ENCODE assay signal across 8 mouse cellular contexts in the genomic region with DNA sequence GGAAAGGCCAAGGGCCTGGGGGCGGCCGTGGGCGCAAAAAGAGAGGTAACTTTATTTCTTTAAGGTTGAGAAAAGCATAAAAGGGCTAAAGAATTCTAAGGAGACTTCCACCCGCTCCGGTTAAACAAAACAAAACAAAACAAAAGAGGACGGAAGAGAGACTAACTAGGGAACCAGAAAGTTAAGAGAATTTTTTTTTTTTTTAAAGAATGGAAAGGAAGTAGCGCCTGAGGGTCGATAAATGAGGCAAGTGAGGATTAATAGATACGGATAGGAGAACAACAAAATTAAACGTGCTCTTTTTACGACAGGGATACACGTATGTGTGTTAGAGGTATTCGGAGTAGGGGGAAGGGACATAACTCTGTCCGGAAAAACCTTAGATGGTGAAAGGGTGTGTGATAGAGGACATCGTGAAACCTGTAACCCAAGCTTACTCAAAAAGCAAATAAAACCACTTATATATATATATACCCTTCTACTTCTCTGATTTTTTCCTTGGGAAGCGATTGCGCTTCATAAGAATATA. TPM values are rescaled to one million over a fixed set of nuclear protein-coding genes. Genes with fewer than 3 reads are reported as not detected.
DNase-seq lines count a peak whose midpoint lies in the region; ATAC-seq lines count a peak whose summit lies in the region.

No protein-coding gene starts in this region.

- no peak for DNase-seq in limb, embryonic 10.5 days (ENCODE audit: low spot score)
- no peak for DNase-seq in left cerebral cortex, postnatal 25 days (ENCODE audit: low spot score in 2 of 2)
- DNase-seq in frontal cortex, postnatal 25 days (ENCODE audit: low spot score in 2 of 2), result no peak
- DNase-seq in right cerebral cortex, adult 18-20 months, result no peak

- H3K4me3 ChIP-seq in megakaryocyte, embryonic 14.5 days (replicated peaks), result peak overlapping the region; percentile 96
- H3K4me3 ChIP-seq in embryonic facial prominence, embryonic 13.5 days, result peak overlapping the region; percentile 83
- H3K4me3 ChIP-seq in limb, embryonic 10.5 days, result peak overlapping the region; percentile 84
- H3K4me3 ChIP-seq in neural tube, embryonic 13.5 days, result peak overlapping the region; percentile 82

- peaks cover 26% of the 10 kb centered on the region for H3K4me1 ChIP-seq in megakaryocyte, embryonic 14.5 days
- peaks cover 17% of the 10 kb centered on the region for H3K4me1 ChIP-seq in embryonic facial prominence, embryonic 13.5 days
- H3K4me1 ChIP-seq in limb, embryonic 10.5 days, result peaks cover 18% of the 10 kb centered on the region
- peaks cover 34% of the 10 kb centered on the region for H3K4me1 ChIP-seq in neural tube, embryonic 13.5 days (replicated peaks)

- H3K4me2 ChIP-seq in embryonic facial prominence, embryonic 13.5 days, result peak overlapping the region; percentile 81
- peak overlapping the region; percentile 64 for H3K4me2 ChIP-seq in neural tube, embryonic 13.5 days

- 5% methylated on average over 17 of the region's 17 CpGs for WGBS in embryonic facial prominence, embryonic 13.5 days
- WGBS in limb, embryonic 10.5 days, result 8% methylated on average over 17 of the region's 17 CpGs
- WGBS in neural tube, embryonic 13.5 days, result 8% methylated on average over 17 of the region's 17 CpGs

- no peaks in the 10 kb centered on the region for H3K9me3 ChIP-seq in megakaryocyte, embryonic 14.5 days
- no peaks in the 10 kb centered on the region for H3K9me3 ChIP-seq in embryonic facial prominence, embryonic 13.5 days
- no peaks in the 10 kb centered on the region for H3K9me3 ChIP-seq in limb, embryonic 10.5 days (replicated peaks)
- H3K9me3 ChIP-seq in neural tube, embryonic 13.5 days, result no peaks in the 10 kb centered on the region

- no peak for ATAC-seq in megakaryocyte, adult 5-6 weeks (ENCODE audit: poor library complexity, severe bottlenecking)
- ATAC-seq in embryonic facial prominence, embryonic 13.5 days (ENCODE audit: insufficient number of reproducible peaks, insufficient read depth, low FRiP score, low TSS enrichment, low read depth), result no peak
- no peak for ATAC-seq in neural tube, embryonic 13.5 days (ENCODE audit: low read depth)

- intact Hi-C loops in left cerebral cortex, postnatal 25 days (cut with DNase I), result no loop called here

- H3K9ac ChIP-seq in embryonic facial prominence, embryonic 13.5 days, result peak overlapping the region; percentile 79
- peak overlapping the region; percentile 70 for H3K9ac ChIP-seq in neural tube, embryonic 13.5 days

- H3K36me3 ChIP-seq in megakaryocyte, embryonic 14.5 days (replicated peaks; ENCODE audit: low read length), result peaks cover 44% of the 10 kb centered on the region
- H3K36me3 ChIP-seq in embryonic facial prominence, embryonic 13.5 days, result peaks cover 26% of the 10 kb centered on the region
- peaks cover 32% of the 10 kb centered on the region for H3K36me3 ChIP-seq in limb, embryonic 10.5 days
- H3K36me3 ChIP-seq in neural tube, embryonic 13.5 days, result peaks cover 25% of the 10 kb centered on the region

- H3K27me3 ChIP-seq in megakaryocyte, embryonic 14.5 days (replicated peaks), result no peaks in the 10 kb centered on the region
- no peaks in the 10 kb centered on the region for H3K27me3 ChIP-seq in embryonic facial prominence, embryonic 13.5 days
- no peaks in the 10 kb centered on the region for H3K27me3 ChIP-seq in limb, embryonic 10.5 days (ENCODE audit: low read depth, poor library complexity, severe bottlenecking)
- no peaks in the 10 kb centered on the region for H3K27me3 ChIP-seq in neural tube, embryonic 13.5 days

- H3K27ac ChIP-seq in embryonic facial prominence, embryonic 13.5 days, result peak overlapping the region; percentile 87
- H3K27ac ChIP-seq in limb, embryonic 10.5 days, result peak overlapping the region; percentile 93
- peak overlapping the region; percentile 85 for H3K27ac ChIP-seq in neural tube, embryonic 13.5 days (replicated peaks)

RNA-seq across cellular contexts. Expression of a gene that starts 0.4 kb away (rescaled TPM):
- polyA plus RNA-seq in megakaryocyte, embryonic 14.5 days (2012; ENCODE audit: insufficient read depth, low replicate concordance), result 14.3 and 41.4 TPM in 2 replicates
- 10.6 and 12.9 TPM in 2 replicates for total RNA-seq in megakaryocyte, adult 5-6 weeks (2015)
- total RNA-seq in megakaryocyte, adult 5-6 weeks (2017), result 19.9 and 27.5 TPM in 2 replicates
- polyA plus RNA-seq in embryonic facial prominence, embryonic 13.5 days (2015; fragmentation: Nextera tagmentation; extraction: Ambion mirVana), result 51.7 and 56.0 TPM in 2 replicates
- 79.1 and 84.2 TPM in 2 replicates for polyA plus RNA-seq in limb, embryonic 10.5 days (2016; fragmentation: Nextera tagmentation; extraction: Ambion mirVana)
- 140 and 142 TPM in 2 replicates for polyA plus RNA-seq in neural tube, embryonic 13.5 days (2015; fragmentation: Nextera tagmentation; extraction: Ambion mirVana)
- 100 to 1,000 TPM; 202 to 218 TPM for total RNA-seq in left cerebral cortex, postnatal 25 days (2021)

RNA-seq across cellular contexts. Expression of a gene that starts 0.5 kb away (rescaled TPM):
- 3.6 and 10.7 TPM in 2 replicates for polyA plus RNA-seq in megakaryocyte, embryonic 14.5 days (2012; ENCODE audit: insufficient read depth, low replicate concordance)
- total RNA-seq in megakaryocyte, adult 5-6 weeks (2015), result 51.1 and 55.6 TPM in 2 replicates
- 21.0 and 24.1 TPM in 2 replicates for total RNA-seq in megakaryocyte, adult 5-6 weeks (2017)
- polyA plus RNA-seq in embryonic facial prominence, embryonic 13.5 days (2015; fragmentation: Nextera tagmentation; extraction: Ambion mirVana), result 30.2 and 32.0 TPM in 2 replicates
- 31.2 and 40.3 TPM in 2 replicates for polyA plus RNA-seq in limb, embryonic 10.5 days (2016; fragmentation: Nextera tagmentation; extraction: Ambion mirVana)
- 21.2 and 22.4 TPM in 2 replicates for polyA plus RNA-seq in neural tube, embryonic 13.5 days (2015; fragmentation: Nextera tagmentation; extraction: Ambion mirVana)
- 10 to 100 TPM; 20.4 to 21.5 TPM for total RNA-seq in left cerebral cortex, postnatal 25 days (2021)
